Mouse (Mus musculus) B cell, adult (primary cell): ENCODE data around the gene Krtap29-1. TPM values are rescaled to one million over a fixed set of nuclear protein-coding genes. Genes with fewer than 3 reads are reported as not detected.

Source experiments
- total RNA-seq: library from RNA; stranded (reverse); gene quantifications from 4 replicates; pipeline ENCODE4 v1.2.4, GENCODE M21; 2023; ENCODE audit not compliant: inconsistent age

Krtap29-1 gene
- not detected in 4 replicates for total RNA-seq

DNA sequence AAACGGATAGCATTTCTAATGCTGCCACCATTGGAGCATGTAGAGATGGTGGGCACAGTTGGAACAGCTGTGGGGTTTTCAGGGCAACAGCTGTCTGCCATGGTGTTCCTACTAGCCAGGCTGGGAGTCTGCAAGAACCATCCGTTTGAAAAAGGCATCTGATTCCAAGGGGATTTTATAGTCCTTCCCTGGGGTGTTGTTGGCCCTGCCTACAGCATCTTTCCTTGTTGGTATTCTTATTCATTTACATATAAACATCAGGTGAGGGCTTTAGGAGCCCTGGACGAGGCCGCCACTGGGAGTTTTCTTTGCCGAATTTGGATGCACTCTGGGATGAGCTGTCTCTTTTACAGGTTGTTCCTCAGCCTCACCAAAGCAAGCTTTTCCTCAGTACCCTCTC is at the start of gene Krtap29-1:
Krtap29-1 (minus strand) TSS at position 101 of the 400 bp plus-strand sequence.

DNA sequence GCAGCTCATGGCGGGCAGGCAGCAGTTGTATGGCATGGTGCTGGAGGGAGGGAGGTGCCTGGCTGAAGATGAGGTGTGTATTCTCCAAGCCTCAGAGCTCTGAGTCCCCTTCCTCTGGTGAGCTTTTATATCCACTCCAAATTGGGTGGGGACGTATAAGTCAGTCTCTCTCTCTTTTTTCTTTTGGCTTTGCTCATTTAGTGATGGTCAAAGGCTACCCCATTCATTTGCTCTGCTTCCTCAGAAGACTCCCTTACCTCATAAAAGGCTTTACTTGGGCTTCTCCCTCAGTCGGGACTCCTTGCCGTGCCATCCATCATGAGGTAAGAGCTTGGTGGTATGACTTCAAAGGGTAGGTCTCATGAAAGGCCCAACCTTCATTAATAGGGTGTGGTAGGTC is 37.3 kb upstream of the Krtap29-1 start, which contains the start of gene Krt33a:
Krt33a (minus strand) TSS at position 101 of the 400 bp plus-strand sequence.

DNA sequence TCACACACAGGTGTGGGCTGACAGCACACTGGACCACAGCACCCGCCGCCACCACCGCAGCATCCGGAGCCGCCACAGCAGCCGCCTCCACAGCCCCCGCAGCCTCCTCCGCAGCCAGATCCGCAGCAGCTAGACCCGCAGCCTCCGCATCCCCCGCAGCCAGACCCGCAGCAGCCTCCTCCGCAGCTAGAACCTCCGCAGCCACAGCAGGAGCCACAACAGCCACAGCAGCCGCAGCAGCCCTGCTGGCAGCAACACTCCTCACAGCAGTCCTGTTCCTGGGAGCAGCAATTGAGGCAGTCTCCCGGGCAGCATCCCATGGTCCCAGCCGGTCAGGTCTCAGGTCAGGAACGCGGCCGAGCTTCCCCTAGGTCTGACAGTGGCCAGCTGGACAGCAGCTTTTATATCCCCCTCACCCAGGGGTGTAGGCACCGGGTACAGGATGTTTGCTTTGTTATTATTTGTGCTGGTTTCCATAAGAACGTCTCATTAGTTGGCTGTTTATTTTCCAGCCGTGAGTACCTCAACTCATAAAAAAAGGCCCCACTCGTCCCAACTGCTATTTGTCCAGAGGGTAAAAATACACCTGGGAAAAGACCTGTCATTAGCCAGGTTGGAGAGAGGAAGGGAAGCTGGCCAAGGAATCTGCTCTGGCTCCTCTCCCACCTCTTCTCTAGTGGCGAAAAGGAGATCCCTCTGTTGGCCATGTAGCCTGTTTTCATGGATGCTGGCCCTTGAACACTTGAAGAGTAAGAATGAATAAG is 14.9 kb upstream of the Krtap29-1 start, which contains the start of gene Krtap17-1:
Krtap17-1 (minus strand) TSS at position 375 of the 764 bp plus-strand sequence.

GRCm38 (mm10) chr11:99986180-99986647 is 7.4 kb upstream of the Krtap29-1 start, which contains the start of gene Krtap16-1:
Gene Krtap16-1, minus strand, starts transcription at chr11:99986597.

GRCm38 (mm10) chr11:99948175-99948574 is 30.7 kb downstream of the Krtap29-1 start, which contains the start of gene Krtap9-5:
Gene Krtap9-5, plus strand, starts transcription at chr11:99948475.

GRCm38 (mm10) chr11:99935991-99936390 is 42.9 kb downstream of the Krtap29-1 start, which contains the start of gene Krtap31-2:
Gene Krtap31-2, plus strand, starts transcription at chr11:99936291.

Other genes with a start within 250 kb of the Krtap29-1 start
- not detected in 4 replicates for gene Gm14180, start 244.8 kb downstream of the Krtap29-1 start, total RNA-seq
- not detected in 4 replicates for gene Gm11595, start 206.1 kb downstream of the Krtap29-1 start, total RNA-seq
- gene Krtap4-8, start 198.3 kb downstream of the Krtap29-1 start, total RNA-seq: not detected in 4 replicates
- gene Krtap4-9, start 193.9 kb downstream of the Krtap29-1 start, total RNA-seq: not detected in 4 replicates
- gene Gm11596, start 185.6 kb downstream of the Krtap29-1 start, total RNA-seq: not detected in 4 replicates
- not detected in 4 replicates for gene Gm11569, start 180.1 kb downstream of the Krtap29-1 start, total RNA-seq
- gene Gm11554, start 174.6 kb downstream of the Krtap29-1 start, total RNA-seq: not detected in 4 replicates
- gene Krtap4-13, start 169.2 kb downstream of the Krtap29-1 start, total RNA-seq: not detected in 4 replicates
- not detected in 4 replicates for gene Gm11564, start 163.4 kb downstream of the Krtap29-1 start, total RNA-seq
- gene 2300003K06Rik, start 141.0 kb downstream of the Krtap29-1 start, total RNA-seq: not detected in 4 replicates
- not detected in 4 replicates for gene Krtap4-16, start 127.4 kb downstream of the Krtap29-1 start, total RNA-seq
- gene Gm11568, start 121.1 kb downstream of the Krtap29-1 start, total RNA-seq: not detected in 4 replicates
- gene Gm11559, start 114.6 kb downstream of the Krtap29-1 start, total RNA-seq: not detected in 4 replicates
- gene Krtap9-1, start 105.7 kb downstream of the Krtap29-1 start, total RNA-seq: not detected in 4 replicates
- not detected in 4 replicates for gene Gm11567, start 99.9 kb downstream of the Krtap29-1 start, total RNA-seq
- gene Krtap31-1, start 71.1 kb downstream of the Krtap29-1 start, total RNA-seq: not detected in 4 replicates
- not detected in 4 replicates for gene Gm11565, start 64.3 kb downstream of the Krtap29-1 start, total RNA-seq
- not detected in 4 replicates for gene Krtap31-2, start 42.8 kb downstream of the Krtap29-1 start, total RNA-seq
- gene Krtap9-5, start 30.6 kb downstream of the Krtap29-1 start, total RNA-seq: not detected in 4 replicates
- gene Krtap16-1, start 7.5 kb upstream of the Krtap29-1 start, total RNA-seq: not detected in 4 replicates
- not detected in 4 replicates for gene Krtap17-1, start 14.9 kb upstream of the Krtap29-1 start, total RNA-seq
- gene Krt33a, start 37.2 kb upstream of the Krtap29-1 start, total RNA-seq: not detected in 4 replicates
- gene Krt33b, start 50.8 kb upstream of the Krtap29-1 start, total RNA-seq: not detected in 4 replicates
- gene Krt34, start 62.5 kb upstream of the Krtap29-1 start, total RNA-seq: not detected in 4 replicates
- gene Krt31, start 71.5 kb upstream of the Krtap29-1 start, total RNA-seq: not detected in 4 replicates
- not detected in 4 replicates for gene Krt32, start 109.2 kb upstream of the Krtap29-1 start, total RNA-seq
- gene Krt35, start 117.2 kb upstream of the Krtap29-1 start, total RNA-seq: not detected in 4 replicates
- not detected in 4 replicates for gene Krt36, start 126.6 kb upstream of the Krtap29-1 start, total RNA-seq
- not detected in 4 replicates for gene Krt13, start 142.5 kb upstream of the Krtap29-1 start, total RNA-seq
- gene Krt15, start 156.9 kb upstream of the Krtap29-1 start, total RNA-seq: not detected in 4 replicates
- 0.45 to 1.1 TPM in 2 of 4 replicates, not detected in the others for gene Krt19, start 169.6 kb upstream of the Krtap29-1 start, total RNA-seq
- not detected in 4 replicates for gene Krt9, start 214.2 kb upstream of the Krtap29-1 start, total RNA-seq
- not detected in 4 replicates for gene Krt14, start 228.5 kb upstream of the Krtap29-1 start, total RNA-seq